Mouse (Mus musculus): ENCODE measurements around the gene Cth. TPM values are rescaled to one million over a fixed set of nuclear protein-coding genes. Genes with fewer than 3 reads are reported as not detected.
A peak's percentile ranks its signal among the peaks of the same experiment; 100 is the strongest.

Gene Cth
- total RNA-seq (2014; rRNA removed; ENCODE audit: low replicate concordance), result 1.1 and 3.0 TPM in 2 replicates
- polyA plus RNA-seq (2015; fragmentation: Nextera tagmentation; extraction: Ambion mirVana), result 0.14 and 0.34 TPM in 2 replicates

GRCm38 (mm10) chr3:157924692-157925328 lies at the start of gene Cth:
TSS of gene Cth (minus strand) at chr3:157925077.
- peak within 1 kb of the TSS; percentile 90 for H3K4me2 ChIP-seq (ENCODE audit: low read depth, low read length)
- WGBS, result under 1% methylated on average over 30 of the region's 30 CpGs
- ATAC-seq (ENCODE audit: insufficient read depth, low read depth) (peak; percentile 100), DNase-seq (ENCODE audit: low spot score) (peak; percentile 86)
- no peaks in the 10 kb centered on the region for H3K9me3 ChIP-seq (replicated peaks; ENCODE audit: control insufficient read depth, low read length)
- H3K9ac ChIP-seq (replicated peaks; ENCODE audit: low read depth, low read length), result peak within 1 kb of the TSS; percentile 36; the same call in 1 of the 2 replicates
- H3K27ac ChIP-seq (ENCODE audit: low read depth), result no peak within 1 kb of the TSS
- no peaks in the 10 kb centered on the region for H3K27me3 ChIP-seq (ENCODE audit: control insufficient read depth, insufficient read depth, low read length)
- peak within 1 kb of the TSS; percentile 50 for H3K4me3 ChIP-seq (ENCODE audit: low read depth, low read length)
- H3K4me1 ChIP-seq (ENCODE audit: control insufficient read depth, insufficient read depth), result no peaks in the 10 kb centered on the region
- H3K36me3 ChIP-seq (replicated peaks; ENCODE audit: control insufficient read depth, insufficient read depth, low read length), result no peaks in the 10 kb centered on the region
- no peak for TF ChIP-seq EP300 (IDR thresholded peaks at IDR 0.05; ENCODE audit: low read depth)
- TF ChIP-seq CTCF (IDR thresholded peaks at IDR 0.05; ENCODE audit: low read depth), result 0 out of 2 replicates have a peak, but pooled peaks have one; percentile 8

- Histone ChIP-seq H3K36me3 (replicated peaks; ENCODE audit: control insufficient read depth, insufficient read depth, low read length) (peaks cover 11% of the 10 kb centered on the region; the same call in 1 of the 2 replicates), H3K27ac (ENCODE audit: low read depth) (no peak overlapping the region), H3K4me1 (ENCODE audit: control insufficient read depth, insufficient read depth) (no peaks in the 10 kb centered on the region), H3K9ac (replicated peaks; ENCODE audit: low read depth, low read length) (no peak overlapping the region), H3K9me3 (replicated peaks; ENCODE audit: control insufficient read depth, low read length) (no peaks in the 10 kb centered on the region), H3K27me3 (ENCODE audit: control insufficient read depth, insufficient read depth, low read length) (no peaks in the 10 kb centered on the region), H3K4me2 (ENCODE audit: low read depth, low read length) (no peak overlapping the region), H3K4me3 (ENCODE audit: low read depth, low read length) (no peak overlapping the region)
- no peak for ATAC-seq (ENCODE audit: insufficient read depth, low read depth)
- TF ChIP-seq CTCF (IDR thresholded peaks at IDR 0.05; ENCODE audit: low read depth), result no peak
- no peak for TF ChIP-seq EP300 (IDR thresholded peaks at IDR 0.05; ENCODE audit: low read depth)
- DNase-seq (ENCODE audit: low spot score), result no peak
- 95% methylated on average over 2 of the region's 2 CpGs for WGBS
Observed at GRCm38 (mm10) chr3:157973236-157973635, 48.4 kb upstream of the Cth start.

GRCm38 (mm10) chr3:157971151-157971550 lies 46.3 kb upstream of the Cth start:
- ATAC-seq (ENCODE audit: insufficient read depth, low read depth), result no peak
- Histone ChIP-seq H3K36me3 (replicated peaks; ENCODE audit: control insufficient read depth, insufficient read depth, low read length) (peaks cover 11% of the 10 kb centered on the region; the same call in 1 of the 2 replicates), H3K4me1 (ENCODE audit: control insufficient read depth, insufficient read depth) (no peaks in the 10 kb centered on the region), H3K4me2 (ENCODE audit: low read depth, low read length) (no peak overlapping the region), H3K4me3 (ENCODE audit: low read depth, low read length) (no peak overlapping the region), H3K27ac (ENCODE audit: low read depth) (no peak overlapping the region), H3K27me3 (ENCODE audit: control insufficient read depth, insufficient read depth, low read length) (no peaks in the 10 kb centered on the region), H3K9me3 (replicated peaks; ENCODE audit: control insufficient read depth, low read length) (no peaks in the 10 kb centered on the region), H3K9ac (replicated peaks; ENCODE audit: low read depth, low read length) (no peak overlapping the region)
- TF ChIP-seq EP300 (IDR thresholded peaks at IDR 0.05; ENCODE audit: low read depth) (no peak), CTCF (IDR thresholded peaks at IDR 0.05; ENCODE audit: low read depth) (no peak)
- WGBS, result 83% methylated on average over 2 of the region's 2 CpGs
- no peak for DNase-seq (ENCODE audit: low spot score)

GRCm38 (mm10) chr3:157957320-157957719 lies 32.4 kb upstream of the Cth start:
- no peaks in the 10 kb centered on the region for H3K27me3 ChIP-seq (ENCODE audit: control insufficient read depth, insufficient read depth, low read length)
- no peaks in the 10 kb centered on the region for H3K4me1 ChIP-seq (ENCODE audit: control insufficient read depth, insufficient read depth)
- ATAC-seq (ENCODE audit: insufficient read depth, low read depth) (no peak), DNase-seq (ENCODE audit: low spot score) (no peak)
- no peak for TF ChIP-seq EP300 (IDR thresholded peaks at IDR 0.05; ENCODE audit: low read depth)
- TF ChIP-seq CTCF (IDR thresholded peaks at IDR 0.05; ENCODE audit: low read depth), result no peak
- no peak overlapping the region for H3K9ac ChIP-seq (replicated peaks; ENCODE audit: low read depth, low read length)
- 0 out of 2 replicates have a peak, but pooled peaks cover 5% of the 10 kb centered on the region for H3K36me3 ChIP-seq (replicated peaks; ENCODE audit: control insufficient read depth, insufficient read depth, low read length)
- H3K27ac ChIP-seq (ENCODE audit: low read depth), result no peak overlapping the region
- no peaks in the 10 kb centered on the region for H3K9me3 ChIP-seq (replicated peaks; ENCODE audit: control insufficient read depth, low read length)
- H3K4me2 ChIP-seq (ENCODE audit: low read depth, low read length), result no peak overlapping the region
- H3K4me3 ChIP-seq (ENCODE audit: low read depth, low read length), result no peak overlapping the region

GRCm38 (mm10) chr3:157956201-157956600 lies 31.3 kb upstream of the Cth start:
- DNase-seq (ENCODE audit: low spot score), result no peak
- H3K27me3 ChIP-seq (ENCODE audit: control insufficient read depth, insufficient read depth, low read length), result no peaks in the 10 kb centered on the region
- WGBS, result 92% methylated on average over 3 of the region's 3 CpGs

More at GRCm38 (mm10) chr3:157956201-157956600, 31.3 kb upstream of the Cth start:
- Histone ChIP-seq H3K36me3 (replicated peaks; ENCODE audit: control insufficient read depth, insufficient read depth, low read length) (0 out of 2 replicates have a peak, but pooled peaks cover 2% of the 10 kb centered on the region), H3K4me3 (ENCODE audit: low read depth, low read length) (no peak overlapping the region), H3K27ac (ENCODE audit: low read depth) (no peak overlapping the region), H3K4me1 (ENCODE audit: control insufficient read depth, insufficient read depth) (no peaks in the 10 kb centered on the region), H3K9me3 (replicated peaks; ENCODE audit: control insufficient read depth, low read length) (no peaks in the 10 kb centered on the region), H3K4me2 (ENCODE audit: low read depth, low read length) (no peak overlapping the region), H3K9ac (replicated peaks; ENCODE audit: low read depth, low read length) (no peak overlapping the region)
- TF ChIP-seq CTCF (IDR thresholded peaks at IDR 0.05; ENCODE audit: low read depth), result no peak
- TF ChIP-seq EP300 (IDR thresholded peaks at IDR 0.05; ENCODE audit: low read depth), result no peak
- ATAC-seq (ENCODE audit: insufficient read depth, low read depth), result no peak
